Mouse (Mus musculus): ENCODE results near the gene Bod1. TPM values are rescaled to one million over a fixed set of nuclear protein-coding genes. Genes with fewer than 3 reads are reported as not detected.

Gene Bod1
- total RNA-seq, 1 experiment from 2014 or later: 55.4 TPM

GRCm38 (mm10) chr11:31669172-31669869 lies 2.4 kb downstream of the Bod1 start:
- no peak for DNase-seq

- DNase-seq: no peak
These were observed 7.5 kb downstream of the Bod1 start for GRCm38 (mm10) chr11:31664186-31664585.

GRCm38 (mm10) chr11:31663501-31663900 lies 8.2 kb downstream of the Bod1 start:
- no peak for DNase-seq

- no peak for DNase-seq
These were observed 8.7 kb downstream of the Bod1 start for GRCm38 (mm10) chr11:31662872-31663446.

GRCm38 (mm10) chr11:31662214-31662613 lies 9.5 kb downstream of the Bod1 start:
- no peak for DNase-seq

GRCm38 (mm10) chr11:31657806-31658175 lies 13.9 kb downstream of the Bod1 start:
- DNase-seq: no peak

GRCm38 (mm10) chr11:31657168-31657805 lies 14.4 kb downstream of the Bod1 start:
- DNase-seq: no peak

- DNase-seq: no peak
These were observed 22.2 kb downstream of the Bod1 start for GRCm38 (mm10) chr11:31649507-31649906.

GRCm38 (mm10) chr11:31647268-31647667 lies 24.4 kb downstream of the Bod1 start:
- DNase-seq: no peak

- DNase-seq: no peak
These were observed 25.1 kb downstream of the Bod1 start for GRCm38 (mm10) chr11:31646571-31646970.

- DNase-seq: no peak
These were observed 28.6 kb downstream of the Bod1 start for GRCm38 (mm10) chr11:31643120-31643519.

- no peak for DNase-seq
These were observed 30.4 kb downstream of the Bod1 start for GRCm38 (mm10) chr11:31641066-31641810.

- no peak for DNase-seq
These were observed 31.5 kb downstream of the Bod1 start for GRCm38 (mm10) chr11:31640187-31640586.

GRCm38 (mm10) chr11:31637788-31638373 lies 33.8 kb downstream of the Bod1 start:
- DNase-seq: peak; percentile 80

- no peak for DNase-seq
These were observed 43.0 kb downstream of the Bod1 start for GRCm38 (mm10) chr11:31628700-31629099.

GRCm38 (mm10) chr11:31620796-31621195 lies 50.9 kb downstream of the Bod1 start:
- DNase-seq: no peak

- DNase-seq: no peak
These were observed 53.9 kb downstream of the Bod1 start for GRCm38 (mm10) chr11:31617797-31618196.

GRCm38 (mm10) chr11:31617236-31617635 lies 54.4 kb downstream of the Bod1 start:
- DNase-seq: peak; percentile 89

- DNase-seq: no peak
These were observed 55.0 kb downstream of the Bod1 start for GRCm38 (mm10) chr11:31616722-31617121.

Measured in adrenal gland, postnatal 25 days (tissue).